Mouse (Mus musculus): ENCODE measurements at regions not wholly inside any gene's neighbourhood (a gene's known extent, or its start where the extent isn't known, plus 50 kb on each side); places are given as distances from the start of the nearest gene placed in this dataset.

DNA sequence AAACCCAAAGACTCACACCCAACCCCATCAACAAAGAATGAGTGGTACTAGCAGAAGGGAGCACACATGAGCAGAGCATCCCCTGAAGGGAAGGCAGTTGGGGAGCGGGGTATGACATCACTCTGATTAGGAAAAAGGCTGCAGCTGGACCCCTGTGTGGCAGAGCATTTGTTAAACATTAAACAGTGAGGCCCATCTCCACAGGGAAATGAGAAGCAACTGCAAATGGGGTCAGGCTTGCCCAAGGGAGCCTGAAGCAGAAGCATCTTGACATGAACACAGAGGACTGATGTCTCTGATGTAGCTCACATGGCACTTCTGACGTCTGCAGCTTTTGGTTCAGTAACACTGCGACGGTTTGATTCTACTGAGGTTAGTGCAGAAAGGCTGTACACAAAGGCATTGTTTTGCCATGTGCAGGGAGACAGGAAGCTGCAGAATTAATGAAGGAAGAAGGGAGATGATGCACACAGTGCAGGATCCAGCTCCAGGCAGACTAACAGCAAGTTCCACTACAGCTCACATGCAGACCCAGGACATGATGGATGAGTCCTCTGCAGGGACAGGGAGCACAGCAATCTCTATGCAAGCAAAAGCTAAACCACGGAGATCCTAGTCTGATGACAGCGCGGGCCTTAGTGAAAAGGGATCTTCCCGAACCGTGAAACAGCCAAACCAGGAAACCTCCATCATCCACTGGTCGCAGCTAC is 1030.9 kb downstream of the Ttll7 start:
- TF ChIP-seq POLR2A (IDR thresholded peaks at IDR 0.05; ENCODE audit: insufficient read depth, low read length) (no peak), CTCF (IDR thresholded peaks at IDR 0.05; ENCODE audit: low read depth, low read length) (no peak)

Data from ES-Bruce4 (cell line).